Mouse (Mus musculus): ENCODE measurements around the gene Brca1. TPM values are rescaled to one million over a fixed set of nuclear protein-coding genes. Genes with fewer than 3 reads are reported as not detected.
"Not testable (repeated sequence)": the region's sequence is repeated elsewhere in the genome, so short reads cannot be mapped to it uniquely, and the experiment has no call there.

The Brca1 gene
- 13.4 and 14.9 TPM in 2 replicates for polyA plus RNA-seq (2016; fragmentation: Nextera tagmentation; extraction: Ambion mirVana)

DNA sequence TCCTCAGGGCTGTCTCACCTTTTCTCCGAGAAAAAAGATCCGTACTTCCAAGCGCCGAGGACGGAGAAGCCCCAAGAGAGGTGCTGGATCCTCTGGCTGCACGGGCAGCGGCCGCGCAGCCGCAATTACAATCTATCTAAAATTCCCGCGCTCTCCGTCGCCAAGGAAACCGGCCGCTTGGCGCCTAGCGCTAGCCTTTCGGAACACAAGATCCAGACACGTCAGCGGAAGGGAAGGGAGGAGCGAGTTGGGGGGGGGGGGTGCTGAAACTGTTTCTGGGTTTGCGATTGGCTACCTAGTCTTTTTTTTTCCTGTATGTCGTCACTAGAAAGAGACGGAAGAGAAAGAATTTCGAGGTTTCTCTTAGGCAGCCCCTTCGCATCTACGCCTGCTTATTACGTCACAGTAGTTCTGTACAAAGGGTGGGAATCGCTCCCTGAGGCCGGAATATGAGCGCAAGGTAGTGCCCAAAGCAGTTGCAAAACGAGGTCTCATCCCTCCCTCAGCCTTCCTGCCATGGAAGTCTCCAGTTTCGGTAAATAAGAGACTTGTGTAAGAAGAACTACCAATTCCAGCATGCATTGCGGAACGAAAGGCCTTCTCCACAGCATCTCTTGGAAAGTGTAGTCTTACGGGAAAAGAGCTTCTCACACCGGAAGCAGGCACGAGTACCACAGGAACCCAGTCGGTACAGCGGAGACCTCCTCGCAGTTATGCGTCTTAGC is at the start of gene Brca1, which contains the start of gene Nbr1:
TSS of gene Brca1 (minus strand) at position 205 of the 725 bp plus-strand sequence.
TSS of gene Nbr1 (plus strand) at position 399 of the 725 bp plus-strand sequence.
- Histone ChIP-seq H3K36me3 (peaks cover 38% of the 10 kb centered on the region), H3K9me3 (no peaks in the 10 kb centered on the region), H3K4me3 (peak within 1 kb of the TSS; percentile 78), H3K27ac (peak within 1 kb of the TSS; percentile 96), H3K4me1 (peaks cover 16% of the 10 kb centered on the region), H3K27me3 (ENCODE audit: insufficient read depth, poor library complexity, severe bottlenecking) (no peaks in the 10 kb centered on the region)
- WGBS, result under 1% methylated on average over 43 of the region's 43 CpGs
- DNase-seq (ENCODE audit: low spot score), result peak; percentile 99

GRCm38 (mm10) chr11:101599156-101599555 is 47.4 kb upstream of the Brca1 start, which contains the start of gene Gm11634:
Gene Gm11634 (minus strand): TSS chr11:101599256.
- no peak within 1 kb of the TSS for H3K4me3 ChIP-seq
- no peaks in the 10 kb centered on the region for H3K9me3 ChIP-seq
- no peaks in the 10 kb centered on the region for H3K4me1 ChIP-seq
- 0 out of 2 replicates have a peak, but pooled peaks cover 7% of the 10 kb centered on the region for H3K27me3 ChIP-seq (ENCODE audit: insufficient read depth, poor library complexity, severe bottlenecking)
- 71% methylated on average over 6 of the region's 6 CpGs for WGBS
- H3K27ac ChIP-seq, result no peak within 1 kb of the TSS
- DNase-seq (ENCODE audit: low spot score), result no peak
- no peaks in the 10 kb centered on the region for H3K36me3 ChIP-seq

DNA sequence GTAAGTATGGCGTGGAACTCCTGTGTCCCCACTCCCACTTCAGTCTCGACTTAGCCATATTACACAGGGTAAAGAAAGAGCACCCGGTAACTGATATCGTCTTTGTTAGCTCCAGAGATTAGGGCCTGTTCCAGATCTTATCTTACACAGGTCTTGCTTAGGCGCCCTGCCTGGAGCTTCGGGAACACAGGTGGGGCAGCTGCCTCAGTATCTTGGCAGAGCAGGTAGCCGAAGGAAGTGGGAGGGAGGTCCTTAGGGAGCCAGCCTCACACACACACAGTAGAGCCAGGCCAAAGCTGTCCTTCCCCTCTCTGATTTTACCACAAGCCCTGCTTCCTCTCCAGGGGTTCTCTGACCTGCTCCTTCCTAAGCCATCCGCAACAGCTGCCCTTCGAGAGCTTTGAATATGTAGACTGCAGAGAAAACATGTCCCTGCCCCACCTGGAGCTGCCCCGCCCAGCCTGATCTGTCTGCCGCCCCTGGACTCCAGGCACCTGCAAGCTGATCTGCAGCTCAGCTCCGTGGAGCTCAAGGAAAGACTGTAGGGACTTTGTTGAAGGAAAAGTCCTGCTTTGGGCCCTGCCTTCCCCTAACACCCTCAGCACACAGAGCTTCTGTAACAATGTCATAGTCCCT is 38.4 kb upstream of the Brca1 start:
- Histone ChIP-seq H3K9me3 (no peaks in the 10 kb centered on the region), H3K27me3 (ENCODE audit: insufficient read depth, poor library complexity, severe bottlenecking) (no peaks in the 10 kb centered on the region), H3K27ac (no peak overlapping the region), H3K4me1 (no peaks in the 10 kb centered on the region), H3K4me3 (no peak overlapping the region), H3K36me3 (peaks cover 10% of the 10 kb centered on the region; the same call in 1 of the 2 replicates)
- no peak for DNase-seq (ENCODE audit: low spot score)
- 70% methylated on average over 12 of the region's 12 CpGs for WGBS

- Histone ChIP-seq H3K9me3 (no peaks in the 10 kb centered on the region), H3K27ac (no peak overlapping the region), H3K27me3 (ENCODE audit: insufficient read depth, poor library complexity, severe bottlenecking) (no peaks in the 10 kb centered on the region), H3K4me3 (no peak overlapping the region), H3K36me3 (peaks cover 10% of the 10 kb centered on the region; the same call in 1 of the 2 replicates), H3K4me1 (no peaks in the 10 kb centered on the region)
- WGBS, result 30% methylated on average over 5 of the region's 5 CpGs
- DNase-seq (ENCODE audit: low spot score), result no peak
Observed at GRCm38 (mm10) chr11:101589444-101589843, 37.7 kb upstream of the Brca1 start.

DNA sequence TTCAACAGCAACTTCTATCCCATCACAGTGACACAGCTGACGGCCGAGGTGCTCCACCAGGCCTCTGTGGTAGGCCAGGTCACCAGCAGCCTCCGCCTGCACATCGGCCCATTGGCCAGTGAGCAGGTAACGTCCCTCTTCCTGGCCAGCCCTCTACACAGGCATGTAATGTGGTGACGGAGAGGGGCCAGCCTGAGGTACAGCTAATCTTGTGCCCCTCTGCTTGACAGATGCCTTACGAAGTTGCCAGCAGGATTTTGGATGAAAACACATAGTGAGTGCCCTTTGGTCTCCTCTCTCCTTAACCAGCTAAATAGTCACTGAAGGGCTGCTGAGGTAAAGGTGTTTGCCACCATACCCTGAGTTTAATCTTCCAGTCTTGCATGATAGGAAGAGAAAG is 37.1 kb upstream of the Brca1 start:
- H3K27ac ChIP-seq, result no peak overlapping the region
- DNase-seq (ENCODE audit: low spot score), result no peak
- H3K4me3 ChIP-seq, result no peak overlapping the region
- H3K4me1 ChIP-seq, result no peaks in the 10 kb centered on the region
- H3K27me3 ChIP-seq (ENCODE audit: insufficient read depth, poor library complexity, severe bottlenecking), result no peaks in the 10 kb centered on the region
- peaks cover 10% of the 10 kb centered on the region; the same call in 1 of the 2 replicates for H3K36me3 ChIP-seq
- no peaks in the 10 kb centered on the region for H3K9me3 ChIP-seq
- 86% methylated on average over 7 of the region's 7 CpGs for WGBS

DNA sequence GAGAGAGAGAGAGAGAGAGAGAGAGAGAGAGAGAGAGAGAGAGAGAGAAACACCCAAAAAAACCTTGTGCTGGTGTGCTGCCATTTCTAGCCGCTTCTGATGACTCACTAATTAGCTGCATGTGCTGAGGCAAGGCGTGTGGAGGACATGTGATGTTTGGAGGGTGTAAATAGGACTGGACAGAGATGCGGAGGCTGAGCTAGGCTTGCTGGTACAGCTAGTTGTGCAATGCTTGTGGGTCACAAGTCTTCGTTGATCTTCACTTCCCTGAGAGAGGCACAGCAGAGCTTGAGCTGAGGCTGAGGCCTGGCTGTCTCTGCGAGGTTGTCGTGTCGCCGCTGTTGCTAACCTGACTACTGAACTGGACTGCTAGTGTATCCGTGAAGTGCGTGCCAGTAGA is 35.9 kb upstream of the Brca1 start:
- Histone ChIP-seq H3K27me3 (ENCODE audit: insufficient read depth, poor library complexity, severe bottlenecking) (no peaks in the 10 kb centered on the region), H3K4me3 (no peak overlapping the region), H3K36me3 (peaks cover 10% of the 10 kb centered on the region; the same call in 1 of the 2 replicates), H3K9me3 (no peaks in the 10 kb centered on the region), H3K27ac (no peak overlapping the region), H3K4me1 (peaks cover under 1% of the 10 kb centered on the region; the same call in 1 of the 2 replicates)
- 89% methylated on average over 10 of the region's 10 CpGs for WGBS
- DNase-seq (ENCODE audit: low spot score), result no peak

- Histone ChIP-seq H3K27me3 (ENCODE audit: insufficient read depth, poor library complexity, severe bottlenecking) (no peaks in the 10 kb centered on the region), H3K9me3 (no peaks in the 10 kb centered on the region), H3K36me3 (peaks cover 10% of the 10 kb centered on the region; the same call in 1 of the 2 replicates), H3K27ac (no peak overlapping the region), H3K4me3 (no peak overlapping the region), H3K4me1 (peaks cover 6% of the 10 kb centered on the region)
- 68% methylated on average over 4 of the region's 4 CpGs for WGBS
- DNase-seq (ENCODE audit: low spot score), result no peak
Observed at GRCm38 (mm10) chr11:101585805-101586204, 34.0 kb upstream of the Brca1 start.

DNA sequence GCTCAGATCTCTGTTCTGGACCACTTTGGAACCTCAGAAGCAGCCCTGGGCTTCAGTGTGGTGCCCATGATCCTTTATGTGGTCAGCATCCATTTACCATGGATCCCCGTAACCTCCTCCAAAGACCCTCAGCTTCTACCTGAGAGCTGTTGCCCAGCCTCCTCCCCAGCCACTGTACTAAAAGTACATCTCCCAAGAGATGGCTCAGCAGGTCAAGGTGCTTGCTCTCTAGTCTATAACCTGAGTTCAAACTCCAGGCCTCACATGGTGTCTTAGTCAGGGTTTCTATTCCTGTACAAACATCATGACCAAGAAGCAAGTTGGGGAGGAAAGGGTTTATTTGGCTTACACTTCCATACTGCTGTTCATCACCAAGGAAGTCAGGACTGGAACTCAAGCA is 33.3 kb upstream of the Brca1 start:
- H3K36me3 ChIP-seq, result peaks cover 17% of the 10 kb centered on the region
- not testable (repeated sequence) for H3K9me3 ChIP-seq; H3K27ac ChIP-seq; H3K27me3 ChIP-seq (ENCODE audit: insufficient read depth, poor library complexity, severe bottlenecking); H3K4me1 ChIP-seq; DNase-seq (ENCODE audit: low spot score); H3K4me3 ChIP-seq
- WGBS, result 90% methylated on average over 1 of the region's 1 CpGs

DNA sequence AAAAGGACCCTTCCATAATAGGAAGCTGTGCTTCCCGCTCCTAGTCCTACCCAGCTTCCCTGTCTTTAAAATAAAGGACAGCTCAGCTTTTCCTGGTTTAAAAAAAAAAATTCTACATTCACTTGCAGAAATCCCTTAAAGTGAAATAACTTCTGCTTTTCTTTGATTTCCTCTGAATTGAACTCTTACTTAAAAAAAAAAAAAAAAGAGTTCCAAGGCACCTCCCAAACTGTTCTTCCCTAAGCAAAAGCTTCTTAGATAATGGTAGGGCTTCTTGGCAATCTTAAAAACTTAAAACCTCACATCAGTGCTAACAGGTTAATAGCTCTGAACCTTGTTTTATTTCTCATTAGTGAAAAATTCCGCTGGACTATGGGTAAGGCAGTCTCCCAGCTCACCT is 31.4 kb upstream of the Brca1 start:
- no peaks in the 10 kb centered on the region for H3K9me3 ChIP-seq
- no peaks in the 10 kb centered on the region for H3K27me3 ChIP-seq (ENCODE audit: insufficient read depth, poor library complexity, severe bottlenecking)
- H3K27ac ChIP-seq, result no peak overlapping the region
- H3K36me3 ChIP-seq, result peaks cover 28% of the 10 kb centered on the region
- H3K4me1 ChIP-seq, result peaks cover 6% of the 10 kb centered on the region
- no peak overlapping the region for H3K4me3 ChIP-seq
- WGBS, result 88% methylated on average over 2 of the region's 2 CpGs
- no peak for DNase-seq (ENCODE audit: low spot score)

DNA sequence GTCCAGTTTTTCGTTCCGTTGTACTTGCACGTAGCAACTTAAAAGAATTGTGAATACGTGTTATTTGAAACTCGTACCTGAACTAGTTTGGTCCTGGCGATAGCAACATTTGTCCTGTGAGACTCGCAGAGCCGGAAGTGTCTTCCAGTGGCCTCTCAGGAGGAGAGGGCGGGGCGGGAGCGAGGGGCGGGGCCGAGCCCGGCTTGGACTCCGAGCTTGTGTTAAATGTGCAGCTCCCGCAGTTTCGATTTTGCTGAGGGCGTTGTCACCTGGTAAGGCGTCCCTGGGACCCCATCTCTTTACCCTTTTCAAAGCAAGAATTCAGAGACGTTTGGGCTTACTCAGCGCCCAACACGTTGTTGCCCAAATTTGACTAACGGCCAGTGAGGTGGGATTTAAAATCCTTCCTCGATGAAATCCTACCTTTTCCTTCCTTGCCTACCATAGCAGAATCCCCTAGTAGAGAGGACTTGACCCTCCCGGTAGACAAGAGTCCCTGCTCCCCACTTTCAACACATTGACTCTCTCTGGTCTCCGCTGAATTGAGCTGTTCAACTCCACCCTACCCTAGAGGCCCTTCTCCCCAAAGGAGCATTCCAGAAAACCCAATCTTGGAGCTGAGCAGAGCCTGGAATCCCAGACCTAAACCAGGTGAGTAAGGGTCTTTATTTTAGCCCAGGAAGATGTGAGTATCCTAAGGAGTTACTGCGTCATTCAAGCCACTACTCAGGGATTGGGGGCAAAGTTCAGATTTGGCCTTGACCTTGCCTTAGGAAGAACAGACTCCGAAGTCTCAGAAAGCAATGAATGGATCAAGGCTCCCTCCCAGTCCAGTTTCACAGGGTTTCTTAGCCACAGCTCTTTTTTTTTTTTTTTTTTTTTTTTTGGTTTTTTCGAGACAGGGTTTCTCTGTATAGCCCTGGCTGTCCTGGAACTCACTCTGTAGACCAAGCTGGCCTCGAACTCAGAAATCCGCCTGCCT is 30.6 kb upstream of the Brca1 start, which contains the start of gene Tmem106a:
TSS of gene Tmem106a (plus strand) at position 189 of the 982 bp plus-strand sequence.
- 20% methylated on average over 31 of the region's 31 CpGs for WGBS
- Histone ChIP-seq H3K4me3 (peak within 1 kb of the TSS; percentile 58), H3K27ac (peak within 1 kb of the TSS; percentile 56)

DNA sequence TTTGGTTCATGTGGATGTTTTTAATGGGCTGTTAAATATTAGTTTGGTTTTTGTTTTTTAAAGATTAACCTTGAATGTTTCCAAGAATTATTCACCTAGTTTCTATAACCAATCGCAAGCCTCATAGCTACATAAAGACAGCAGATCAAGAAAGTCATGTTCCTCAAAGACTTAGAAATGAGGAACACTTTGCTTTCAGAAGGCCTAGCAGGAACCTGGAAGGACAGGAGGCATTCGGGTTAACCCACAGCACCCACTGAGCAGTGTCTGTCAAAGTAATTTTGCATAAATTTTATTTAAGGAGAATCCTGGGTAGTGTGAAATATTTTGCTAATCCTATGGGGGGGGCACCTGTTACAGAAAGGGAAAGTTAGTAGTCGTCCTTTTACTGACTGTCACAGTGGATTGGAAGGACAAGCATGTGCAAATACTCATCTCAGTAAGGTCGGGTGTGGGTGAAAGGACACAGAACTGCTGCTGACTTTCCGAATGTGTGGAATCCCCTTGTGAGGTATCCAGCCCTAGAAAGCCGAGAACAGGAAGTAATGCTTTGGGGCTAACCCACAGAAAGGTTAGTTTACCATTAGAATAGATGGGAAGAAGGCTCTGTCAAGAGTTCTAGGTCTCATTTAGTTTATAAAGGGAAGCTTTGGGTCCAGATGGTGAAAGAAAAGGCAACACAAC is 29.5 kb upstream of the Brca1 start:
- no peaks in the 10 kb centered on the region for H3K9me3 ChIP-seq
- peaks cover 40% of the 10 kb centered on the region for H3K36me3 ChIP-seq
- 69% methylated on average over 6 of the region's 6 CpGs for WGBS
- no peak for DNase-seq (ENCODE audit: low spot score)
- no peak overlapping the region for H3K4me3 ChIP-seq
- H3K27ac ChIP-seq, result no peak overlapping the region
- H3K27me3 ChIP-seq (ENCODE audit: insufficient read depth, poor library complexity, severe bottlenecking), result no peaks in the 10 kb centered on the region
- H3K4me1 ChIP-seq, result peaks cover 6% of the 10 kb centered on the region

More for the DNA sequence above, 30.6 kb upstream of the Brca1 start, which contains the start of gene Tmem106a:
- H3K9me3 ChIP-seq, result no peaks in the 10 kb centered on the region
- H3K36me3 ChIP-seq, result peaks cover 36% of the 10 kb centered on the region
- peaks cover 6% of the 10 kb centered on the region for H3K4me1 ChIP-seq
- H3K27me3 ChIP-seq (ENCODE audit: insufficient read depth, poor library complexity, severe bottlenecking), result no peaks in the 10 kb centered on the region
- peak; percentile 93 for DNase-seq (ENCODE audit: low spot score)

GRCm38 (mm10) chr11:101576116-101576515 is 24.4 kb upstream of the Brca1 start:
- DNase-seq (ENCODE audit: low spot score), result no peak
- no peak overlapping the region for H3K4me3 ChIP-seq
- WGBS, result 74% methylated on average over 6 of the region's 6 CpGs
- no peaks in the 10 kb centered on the region for H3K27me3 ChIP-seq (ENCODE audit: insufficient read depth, poor library complexity, severe bottlenecking)
- H3K36me3 ChIP-seq, result peaks cover 88% of the 10 kb centered on the region
- H3K9me3 ChIP-seq, result no peaks in the 10 kb centered on the region
- H3K27ac ChIP-seq, result no peak overlapping the region
- no peaks in the 10 kb centered on the region for H3K4me1 ChIP-seq

All from heart, embryonic 10.5 days (tissue).